In genomic region chr3:76074060-76074707, GRCm38 (mm10) we compare ENCODE assay signal across 8 mouse cellular contexts. TPM values are rescaled to one million over a fixed set of nuclear protein-coding genes. Genes with fewer than 3 reads are reported as not detected.
DNase-seq lines count a peak whose midpoint lies in the region; ATAC-seq lines count a peak whose summit lies in the region.

Fstl5 (plus strand) TSS chr3:76074270.

- no peaks in the 10 kb centered on the region for H3K9me3 ChIP-seq in forebrain, embryonic 10.5 days
- H3K9me3 ChIP-seq in hindbrain, embryonic 13.5 days, result no peaks in the 10 kb centered on the region

- H3K27me3 ChIP-seq in forebrain, embryonic 10.5 days (ENCODE audit: poor library complexity, severe bottlenecking), result no peaks in the 10 kb centered on the region
- H3K27me3 ChIP-seq in hindbrain, embryonic 13.5 days, result no peaks in the 10 kb centered on the region

- ATAC-seq in hindbrain, embryonic 13.5 days (ENCODE audit: low FRiP score), result peak; percentile 92
- 0 out of 2 replicates have a peak, but pooled peaks have one; percentile 38 for ATAC-seq in megakaryocyte, adult 5-6 weeks (ENCODE audit: poor library complexity, severe bottlenecking)

- H3K36me3 ChIP-seq in forebrain, embryonic 10.5 days (replicated peaks), result no peaks in the 10 kb centered on the region
- no peaks in the 10 kb centered on the region for H3K36me3 ChIP-seq in hindbrain, embryonic 13.5 days

- H3K4me1 ChIP-seq in forebrain, embryonic 10.5 days, result peaks cover 11% of the 10 kb centered on the region
- 0 out of 2 replicates have a peak, but pooled peaks cover 4% of the 10 kb centered on the region for H3K4me1 ChIP-seq in hindbrain, embryonic 13.5 days (replicated peaks)

- peak within 1 kb of the TSS; percentile 73 for H3K9ac ChIP-seq in hindbrain, embryonic 13.5 days

- peak within 1 kb of the TSS; percentile 58 for H3K4me3 ChIP-seq in forebrain, embryonic 10.5 days
- peak within 1 kb of the TSS; percentile 57 for H3K4me3 ChIP-seq in hindbrain, embryonic 13.5 days

- DNase-seq in Muller cell, postnatal 12 days (ENCODE audit: inconsistent ontology term), result peak; percentile 93
- peak; percentile 58 for DNase-seq in brain, embryonic 18.5 days (ENCODE audit: low read depth, low spot score)
- peak; percentile 88 for DNase-seq in forebrain, embryonic 10.5 days (ENCODE audit: extremely low spot score, low spot score)
- DNase-seq in layer of hippocampus, postnatal 14 days (ENCODE audit: low spot score in 2 of 2), result peak; percentile 77 to 83
- peak; percentile 88 to 89 for DNase-seq in right cerebral cortex, postnatal 10 days (ENCODE audit: low spot score in 2 of 2)
- DNase-seq in T-cell, adult 2 months (ENCODE audit: low spot score), result no peak

- peak within 1 kb of the TSS; percentile 66 for H3K4me2 ChIP-seq in hindbrain, embryonic 13.5 days

- 2% methylated on average over 28 of the region's 28 CpGs for WGBS in forebrain, embryonic 10.5 days
- under 1% methylated on average over 28 of the region's 28 CpGs for WGBS in hindbrain, embryonic 13.5 days

- peak within 1 kb of the TSS; percentile 54; the same call in 1 of the 2 replicates for H3K27ac ChIP-seq in forebrain, embryonic 10.5 days
- peak within 1 kb of the TSS; percentile 88 for H3K27ac ChIP-seq in hindbrain, embryonic 13.5 days

RNA-seq across cellular contexts. Expression of gene Fstl5, which starts in this region (rescaled TPM):
- 1.3 and 2.4 TPM in 2 replicates for polyA plus RNA-seq in forebrain, embryonic 10.5 days (2016; fragmentation: Nextera tagmentation; extraction: Ambion mirVana)
- polyA plus RNA-seq in hindbrain, embryonic 13.5 days (2015; fragmentation: Nextera tagmentation; extraction: Ambion mirVana), result 53.8 and 55.0 TPM in 2 replicates
- total RNA-seq in layer of hippocampus, postnatal 14 days (2021), result 10 to 100 TPM; 28.9 to 29.6 TPM
- total RNA-seq in megakaryocyte, adult 5-6 weeks (2015), result not detected in 2 replicates
- not detected in 2 replicates for total RNA-seq in megakaryocyte, adult 5-6 weeks (2017)

Comparison
In these comparisons a context has a peak if more than half of its experiments do, and no peak if none do; other contexts are left out.
1. RNA of gene Fstl5 (total RNA-seq): 28.9 to 29.6 TPM in layer of hippocampus, postnatal 14 days; not detected in megakaryocyte, adult 5-6 weeks; every median in the first group is over 10 times any median in the second.
2. RNA of gene Fstl5 (polyA plus RNA-seq): 53.8 to 55.0 TPM in hindbrain, embryonic 13.5 days; 1.3 to 2.4 TPM in forebrain, embryonic 10.5 days; every median in the first group is over 10 times any median in the second.
3. Peak in ATAC-seq in megakaryocyte, adult 5-6 weeks; RNA of the gene not detected or under 1 TPM.